Mouse (Mus musculus): ENCODE measurements at regions not wholly inside any gene's neighbourhood (a gene's known extent, or its start where the extent isn't known, plus 50 kb on each side); places are given as distances from the start of the nearest gene placed in this dataset.
"Not testable (repeated sequence)": the region's sequence is repeated elsewhere in the genome, so short reads cannot be mapped to it uniquely, and the experiment has no call there.

DNA sequence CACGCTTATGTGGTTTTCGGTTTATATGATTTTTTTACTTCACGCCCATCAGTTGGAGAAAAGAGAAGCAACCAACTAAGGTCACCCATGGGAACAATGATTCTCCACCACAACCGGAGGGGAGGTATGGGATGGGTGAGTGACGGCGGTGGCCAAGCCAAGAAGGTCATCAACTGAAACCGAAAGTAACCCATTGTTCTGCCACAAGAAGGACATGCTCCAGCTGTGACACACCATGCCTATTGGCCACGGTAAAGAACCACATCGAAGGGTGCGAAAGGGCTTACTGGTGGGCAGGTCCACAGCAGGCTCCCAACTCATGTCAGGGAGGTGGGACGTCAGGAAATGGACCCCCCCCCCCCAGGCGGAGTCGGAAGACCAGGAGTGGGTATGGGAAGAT is 65.7 kb upstream of the Gm5150 start:
- ATAC-seq (no peak), DNase-seq (ENCODE audit: low spot score) (no peak)
- H3K4me1 ChIP-seq (ENCODE audit: control insufficient read depth, insufficient read depth, low read length), result no peaks in the 10 kb centered on the region
- H3K27ac ChIP-seq (ENCODE audit: low read depth, low read length), result no peak overlapping the region
- no peak overlapping the region for H3K4me3 ChIP-seq (ENCODE audit: low read depth, low read length)
- no peak overlapping the region for H3K4me2 ChIP-seq (ENCODE audit: low read length)
- no peaks in the 10 kb centered on the region for H3K27me3 ChIP-seq (replicated peaks; ENCODE audit: control insufficient read depth, insufficient read depth, low read length)
- H3K36me3 ChIP-seq (ENCODE audit: control insufficient read depth, insufficient read depth, low read length), result no peaks in the 10 kb centered on the region
- WGBS, result 92% methylated on average over 13 of the region's 13 CpGs
- H3K9me3 ChIP-seq (replicated peaks; ENCODE audit: control insufficient read depth, low read length), result no peaks in the 10 kb centered on the region
- H3K9ac ChIP-seq (ENCODE audit: low read length), result no peak overlapping the region

DNA sequence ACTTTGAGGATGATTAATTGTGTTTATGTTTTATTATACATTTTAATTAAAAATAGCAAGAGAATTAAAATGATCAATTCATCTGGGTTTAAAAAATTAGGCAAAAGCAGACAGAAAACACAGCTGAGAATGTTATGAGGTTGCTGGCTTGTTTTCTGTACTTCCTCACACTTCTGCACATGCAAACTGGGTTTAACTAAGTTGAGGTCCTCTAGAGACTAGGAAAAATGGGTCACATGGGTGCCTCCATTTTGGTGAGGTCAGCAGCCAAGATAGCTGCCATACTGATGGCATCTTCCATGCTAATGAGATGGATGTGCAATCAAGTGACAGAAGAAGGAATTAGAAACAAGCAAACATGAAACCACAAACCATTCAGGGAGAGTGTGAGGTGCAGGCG is 64.7 kb upstream of the Gm5150 start:
- 83% methylated on average over 1 of the region's 1 CpGs for WGBS
- ATAC-seq, result no peak
- DNase-seq (ENCODE audit: low spot score), result no peak
- Histone ChIP-seq H3K9ac (ENCODE audit: low read length) (no peak overlapping the region), H3K4me2 (ENCODE audit: low read length) (no peak overlapping the region), H3K4me3 (ENCODE audit: low read depth, low read length) (no peak overlapping the region), H3K27me3 (replicated peaks; ENCODE audit: control insufficient read depth, insufficient read depth, low read length) (no peaks in the 10 kb centered on the region), H3K27ac (ENCODE audit: low read depth, low read length) (no peak overlapping the region), H3K36me3 (ENCODE audit: control insufficient read depth, insufficient read depth, low read length) (no peaks in the 10 kb centered on the region), H3K4me1 (ENCODE audit: control insufficient read depth, insufficient read depth, low read length) (no peaks in the 10 kb centered on the region), H3K9me3 (replicated peaks; ENCODE audit: control insufficient read depth, low read length) (no peaks in the 10 kb centered on the region)

DNA sequence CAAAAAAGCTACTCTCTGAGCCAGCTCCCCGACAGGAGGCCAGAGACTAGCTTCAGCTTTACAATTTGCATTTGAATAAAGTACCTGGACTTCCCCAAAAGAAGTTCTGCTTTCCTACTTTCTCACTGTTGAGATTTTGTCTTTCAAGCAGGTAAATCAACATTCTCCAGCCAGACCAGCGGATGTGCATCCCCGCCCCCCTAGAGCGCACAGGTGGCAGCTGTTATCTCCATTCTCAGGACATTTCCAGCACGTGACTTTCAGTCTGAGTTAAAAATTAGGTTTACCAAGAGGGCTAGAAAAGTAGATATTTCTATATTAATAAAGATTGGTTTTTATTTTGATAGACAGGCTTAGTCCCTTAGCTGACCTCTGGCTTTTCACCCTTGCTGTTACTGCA is 51.5 kb upstream of the Gm5150 start:
- not testable (repeated sequence) for H3K9me3 ChIP-seq (replicated peaks; ENCODE audit: control insufficient read depth, low read length); DNase-seq (ENCODE audit: low spot score); H3K4me3 ChIP-seq (ENCODE audit: low read depth, low read length); H3K27ac ChIP-seq (ENCODE audit: low read depth, low read length); H3K4me2 ChIP-seq (ENCODE audit: low read length); ATAC-seq; H3K4me1 ChIP-seq (ENCODE audit: control insufficient read depth, insufficient read depth, low read length); H3K27me3 ChIP-seq (replicated peaks; ENCODE audit: control insufficient read depth, insufficient read depth, low read length); H3K36me3 ChIP-seq (ENCODE audit: control insufficient read depth, insufficient read depth, low read length); H3K9ac ChIP-seq (ENCODE audit: low read length)
- 80% methylated on average over 5 of the region's 5 CpGs for WGBS
